Mouse (Mus musculus): ENCODE measurements around the gene Naa11.
A peak's percentile ranks its signal among the peaks of the same experiment; 100 is the strongest.

DNA sequence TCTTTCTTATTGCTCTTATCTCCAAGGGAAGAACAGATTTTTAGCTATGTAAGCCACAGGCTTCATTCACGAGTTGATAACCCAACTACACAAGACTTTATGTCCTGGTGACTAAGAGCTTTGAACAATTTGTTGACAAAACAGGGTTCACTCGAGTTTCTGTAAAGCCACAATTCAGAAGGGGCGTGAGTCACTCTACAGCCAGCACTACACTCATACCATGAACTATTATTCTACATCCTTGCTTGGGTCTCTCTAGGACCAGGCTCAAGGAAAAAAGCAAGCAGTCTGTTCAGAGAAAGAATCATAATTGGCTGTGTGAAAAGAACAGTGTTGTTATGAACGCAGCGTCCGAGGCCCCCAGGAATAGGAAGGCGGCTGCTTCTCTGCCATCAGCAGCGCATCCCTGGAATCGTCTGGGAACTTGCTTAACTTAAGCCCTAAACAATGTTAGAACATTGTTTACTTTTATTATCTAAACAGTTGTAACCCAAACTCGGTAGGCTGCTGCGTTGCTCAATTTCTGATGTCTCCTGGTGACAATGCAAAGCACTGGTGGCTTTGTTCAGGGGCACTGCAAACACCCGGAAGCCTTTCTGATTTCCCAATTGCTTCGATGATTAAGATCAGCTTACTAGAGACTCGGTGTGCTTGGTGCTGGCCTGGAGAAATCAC, 9.5 kb downstream of the Naa11 start:
- TF ChIP-seq MAX (IDR thresholded peaks at IDR 0.05) (no peak), CTCF (IDR thresholded peaks at IDR 0.05; ENCODE audit: control insufficient read depth, insufficient read depth, insufficient read length) (no peak), MYOG (IDR thresholded peaks at IDR 0.05; ENCODE audit: control insufficient read depth, extremely low read depth, insufficient read length) (no peak), FOSL1 (IDR thresholded peaks at IDR 0.05; ENCODE audit: insufficient read depth, low read length, poor library complexity, severe bottlenecking) (peak; percentile 85), USF1 (IDR thresholded peaks at IDR 0.05; ENCODE audit: low read depth) (no peak), CEBPB (IDR thresholded peaks at IDR 0.05; ENCODE audit: low read depth) (no peak)

Measured in C2C12 (cell line).